Mouse (Mus musculus) CD4-positive naive resting alpha-beta T cell, adult 57 days (primary cell): Measurements from ENCODE around the gene Nup85. TPM values are rescaled to one million over a fixed set of nuclear protein-coding genes. Genes with fewer than 3 reads are reported as not detected.

ENCODE experiments used
- total RNA-seq: library from RNA; stranded (reverse); gene quantifications from one replicate; pipeline ENCODE4 v1.2.4, GENCODE M21; 2023

The Nup85 gene
- total RNA-seq, result 61.5 TPM

DNA sequence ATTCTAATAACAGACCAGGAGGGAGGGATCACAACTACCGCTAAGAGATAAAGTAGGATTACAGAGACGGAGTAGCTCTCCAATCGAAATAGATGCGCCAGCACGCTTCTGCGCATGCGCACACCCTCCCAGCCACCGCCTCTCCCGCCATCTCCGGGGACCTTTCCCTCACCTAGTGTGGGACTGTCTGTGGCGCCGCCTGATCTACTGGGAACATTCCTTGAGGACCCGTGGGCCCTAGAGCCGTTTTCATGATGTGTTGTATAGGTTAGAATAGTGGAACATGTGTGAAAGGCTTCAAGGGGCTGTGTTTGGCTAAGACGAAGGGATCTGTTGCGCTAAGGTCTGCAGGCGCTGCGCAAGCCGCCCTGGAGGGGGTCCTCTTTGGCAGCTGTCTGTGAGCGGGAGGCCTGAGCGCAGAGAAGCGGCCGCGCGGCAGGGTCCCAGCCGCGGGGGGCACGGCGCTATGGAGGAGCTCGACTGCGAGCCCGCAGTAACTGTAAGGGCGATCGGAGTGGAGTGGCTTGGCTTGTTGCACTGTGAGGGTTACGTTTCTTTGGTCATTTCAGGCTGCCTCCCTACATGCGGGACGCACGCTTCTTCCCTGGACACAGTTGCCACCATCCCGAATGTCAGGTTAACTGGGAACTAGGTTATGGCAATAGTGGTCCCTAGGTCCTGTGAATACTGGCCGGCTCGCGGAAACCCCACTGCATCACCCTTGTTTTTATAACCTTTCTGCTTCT is at the start of gene Nup85:
TSS of gene Nup85 (plus strand) at position 371 of the 746 bp plus-strand sequence.

GRCm38 (mm10) chr11:115536038-115536681 is 28.1 kb upstream of the Nup85 start, which contains the start of gene Sumo2:
TSS of gene Sumo2 (minus strand) at chr11:115536276.

GRCm38 (mm10) chr11:115603476-115604303 is 39.5 kb downstream of the Nup85 start, which contains the start of the genes Mrps7 and Gga3:
TSS of gene Mrps7 (plus strand) at chr11:115603925.
TSS of gene Gga3 (minus strand) at chr11:115604051.

DNA sequence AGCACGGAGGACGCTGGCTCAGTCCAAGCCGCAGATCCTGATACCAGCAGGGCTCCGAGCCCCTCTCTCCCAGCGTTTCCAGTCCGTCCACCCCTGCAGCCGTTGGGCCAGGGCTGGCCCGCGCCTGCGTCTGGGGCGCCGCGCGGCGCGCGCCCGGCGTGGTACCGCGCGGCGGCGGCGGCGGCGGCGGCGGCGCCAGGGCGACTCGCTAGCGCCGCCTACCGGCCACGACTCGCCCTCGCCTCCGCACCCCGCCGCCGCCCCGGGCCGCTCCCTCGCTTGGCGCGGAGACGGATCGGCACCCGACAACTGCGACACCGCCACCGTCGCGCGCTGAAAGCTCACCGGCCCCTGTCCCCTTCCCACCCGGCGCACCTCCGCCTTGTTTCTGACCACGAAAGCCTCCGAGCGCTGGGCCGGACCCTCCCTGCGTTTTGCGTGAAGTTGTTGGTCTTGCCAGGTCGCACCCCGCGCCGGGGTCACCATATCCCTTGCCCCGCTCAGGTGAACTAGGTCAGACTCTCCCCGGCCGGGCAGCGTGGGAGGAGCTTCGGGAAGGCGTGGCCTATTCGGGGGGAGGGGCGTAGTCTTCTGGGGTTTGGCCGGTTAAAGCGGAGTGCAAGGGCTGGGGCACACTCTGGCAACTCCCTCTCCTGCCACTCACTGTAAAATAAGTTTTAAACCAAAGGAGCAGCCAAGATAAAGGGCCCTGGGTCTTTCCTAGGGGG is 48.3 kb downstream of the Nup85 start, which contains the start of gene Mif4gd:
TSS of gene Mif4gd (minus strand) at position 560 of the 728 bp plus-strand sequence.

DNA sequence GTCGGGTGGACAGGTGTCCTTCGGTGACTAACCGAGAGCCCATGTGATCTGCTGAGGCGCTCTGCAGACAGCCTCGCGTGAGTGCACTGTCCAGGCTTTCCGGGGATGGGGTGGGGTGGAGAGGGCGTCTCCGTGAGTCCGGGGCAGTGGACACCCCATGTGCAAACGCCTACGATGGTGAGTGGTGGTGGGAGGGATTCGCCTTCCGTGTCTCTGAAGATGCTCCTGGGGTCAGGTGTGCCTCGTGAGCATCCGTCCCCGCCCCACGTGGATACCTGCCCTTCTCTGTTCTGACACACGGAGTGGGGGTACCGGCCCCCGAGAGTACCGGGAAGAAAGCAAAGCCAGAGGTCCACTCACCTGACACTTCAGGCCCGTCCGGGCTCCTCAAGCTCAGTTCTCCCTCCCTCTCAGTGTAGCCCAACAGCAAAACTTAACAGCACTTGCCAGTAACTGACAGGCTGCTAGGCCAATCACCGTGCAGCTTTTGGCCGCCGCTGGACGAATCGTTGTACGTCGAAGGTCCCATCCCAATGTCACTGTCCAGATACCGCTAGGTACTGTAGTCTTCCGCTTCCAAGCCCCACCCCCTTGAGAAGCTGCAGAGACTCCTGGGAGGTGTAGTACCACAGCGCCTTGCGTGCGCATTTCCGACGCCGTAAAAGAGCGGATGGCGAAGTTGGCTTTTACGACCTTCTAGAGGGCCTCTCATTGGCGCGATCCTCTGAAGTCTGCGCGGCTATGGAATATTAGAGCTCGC is 63.7 kb downstream of the Nup85 start, which contains the start of gene Slc25a19:
TSS of gene Slc25a19 (minus strand) at position 591 of the 760 bp plus-strand sequence.

Other genes starting within 250 kb of the Nup85 start
- gene Ush1g, start 242.4 kb upstream of the Nup85 start, total RNA-seq, result not detected
- gene Otop3, start 229.7 kb upstream of the Nup85 start, total RNA-seq, result not detected
- gene Hid1, start 196.7 kb upstream of the Nup85 start, total RNA-seq, result 33.8 TPM
- 1.2 TPM for gene Cdr2l, start 182.5 kb upstream of the Nup85 start, total RNA-seq
- gene Mrpl58, start 160.7 kb upstream of the Nup85 start, total RNA-seq, result 120 TPM
- 235 TPM for gene Atp5h, start 144.5 kb upstream of the Nup85 start, total RNA-seq
- 51.3 TPM for gene Kctd2, start 144.3 kb upstream of the Nup85 start, total RNA-seq
- gene Trim80, start 123.9 kb upstream of the Nup85 start, total RNA-seq, result 0.30 TPM
- gene Slc16a5, start 102.0 kb upstream of the Nup85 start, total RNA-seq, result 20.0 TPM
- 29.3 TPM for gene Armc7, start 88.8 kb upstream of the Nup85 start, total RNA-seq
- 114 TPM for gene Nt5c, start 72.6 kb upstream of the Nup85 start, total RNA-seq
- gene Jpt1, start 50.0 kb upstream of the Nup85 start, total RNA-seq, result 166 TPM
- 212 TPM for gene Sumo2, start 28.2 kb upstream of the Nup85 start, total RNA-seq
- 23.9 TPM for gene Mrps7, start 39.5 kb downstream of the Nup85 start, total RNA-seq
- gene Gga3, start 39.6 kb downstream of the Nup85 start, total RNA-seq, result 117 TPM
- 79.5 TPM for gene Mif4gd, start 48.5 kb downstream of the Nup85 start, total RNA-seq
- gene Slc25a19, start 63.9 kb downstream of the Nup85 start, total RNA-seq, result 49.7 TPM
- 156 TPM for gene Grb2, start 144.2 kb downstream of the Nup85 start, total RNA-seq
- gene Tmem94, start 201.0 kb downstream of the Nup85 start, total RNA-seq, result 71.8 TPM
- gene Caskin2, start 249.2 kb downstream of the Nup85 start, total RNA-seq, result 2.3 TPM